Mouse (Mus musculus) lung, postnatal 36 days (tissue): ENCODE measurements around the gene Foxo6.

ENCODE experiments used
- DNase-seq: peaks from one replicate; pipeline ENCODE4 v3.0.0; 2022; ENCODE audit warnings: mixed read lengths

Gene Foxo6

DNA sequence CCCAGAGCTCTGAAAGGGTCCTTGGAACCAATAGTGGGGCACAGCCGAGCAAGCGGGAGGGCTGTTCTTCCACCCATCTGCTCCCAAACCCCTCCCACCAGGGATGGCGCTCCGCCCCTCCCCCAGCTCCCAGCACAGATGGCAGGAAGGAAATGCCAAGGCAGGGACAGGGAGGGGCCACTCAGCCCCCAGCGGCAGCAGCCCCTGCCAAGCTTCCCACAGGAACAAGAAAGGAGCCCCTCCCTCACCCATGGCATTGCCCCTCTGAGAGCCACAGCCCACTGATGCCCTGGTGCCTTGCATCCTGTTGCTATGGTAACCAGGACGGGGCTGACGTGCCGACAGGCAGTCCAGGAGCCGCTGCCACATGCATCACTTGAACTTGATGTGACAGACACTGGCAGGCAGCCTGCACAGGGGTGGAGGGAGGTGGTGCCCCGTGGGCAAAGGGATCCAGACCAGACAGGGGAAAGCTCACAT, 44.3 kb downstream of the Foxo6 start:
- DNase-seq, result peak; percentile 73

DNA sequence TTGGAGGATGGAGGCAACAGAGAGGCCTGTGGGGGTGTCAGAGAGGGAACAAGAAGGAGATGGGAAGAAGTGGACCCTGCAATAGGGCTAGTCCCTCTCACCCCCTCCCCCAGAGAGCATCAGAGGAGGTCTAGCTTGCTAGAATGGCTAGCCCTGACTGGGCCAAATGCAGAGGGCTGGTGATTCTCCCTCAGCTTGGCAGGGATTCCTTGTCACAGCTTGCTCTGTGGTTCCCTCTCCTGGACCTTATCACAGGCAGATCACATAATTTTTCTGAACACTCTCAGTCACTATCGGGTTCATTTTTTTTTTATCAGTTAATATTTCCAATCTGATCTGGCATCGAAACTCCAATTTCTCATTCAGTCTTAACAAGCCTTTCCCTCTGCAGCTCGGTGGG, 46.0 kb downstream of the Foxo6 start:
- DNase-seq, result no peak

DNA sequence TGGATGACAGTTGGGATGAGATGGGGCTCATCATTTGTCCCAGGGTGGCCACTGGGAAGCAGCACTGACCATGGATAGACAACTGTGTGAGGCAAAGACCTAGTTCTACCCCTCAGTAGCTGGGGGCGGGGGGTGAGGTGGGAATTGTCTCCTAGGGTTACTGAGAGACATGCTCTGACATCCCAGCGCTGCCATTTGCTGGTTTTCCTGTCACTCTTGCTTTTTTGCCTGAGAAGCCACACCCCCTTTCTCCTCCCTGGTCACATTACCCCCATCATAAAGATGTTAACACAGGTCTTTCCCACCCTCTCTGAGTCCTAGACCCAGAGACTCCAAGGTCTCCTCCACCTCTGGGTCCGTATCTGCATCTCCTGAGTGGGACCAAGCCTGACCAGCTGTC, 47.7 kb downstream of the Foxo6 start:
- no peak for DNase-seq

DNA sequence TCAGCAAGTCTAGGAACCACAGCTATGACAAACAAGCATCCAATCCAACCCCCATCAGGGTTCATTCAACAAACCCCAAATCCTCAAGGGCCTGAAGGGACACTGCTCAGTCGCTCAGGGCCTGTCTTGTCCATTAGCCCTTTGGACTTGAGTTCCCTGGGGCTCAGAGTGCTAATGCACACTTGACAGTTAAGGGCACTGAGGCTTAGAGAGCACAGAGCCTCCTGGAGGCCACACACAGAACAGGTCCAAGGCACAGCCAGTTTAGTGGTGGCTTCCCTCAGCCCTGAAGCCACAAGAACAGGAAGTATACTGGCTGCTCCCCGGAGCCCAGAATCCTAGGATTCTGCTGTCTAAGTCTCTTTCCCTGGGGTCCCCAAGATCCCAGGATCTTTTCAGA, 53.9 kb downstream of the Foxo6 start:
- no peak for DNase-seq

DNA sequence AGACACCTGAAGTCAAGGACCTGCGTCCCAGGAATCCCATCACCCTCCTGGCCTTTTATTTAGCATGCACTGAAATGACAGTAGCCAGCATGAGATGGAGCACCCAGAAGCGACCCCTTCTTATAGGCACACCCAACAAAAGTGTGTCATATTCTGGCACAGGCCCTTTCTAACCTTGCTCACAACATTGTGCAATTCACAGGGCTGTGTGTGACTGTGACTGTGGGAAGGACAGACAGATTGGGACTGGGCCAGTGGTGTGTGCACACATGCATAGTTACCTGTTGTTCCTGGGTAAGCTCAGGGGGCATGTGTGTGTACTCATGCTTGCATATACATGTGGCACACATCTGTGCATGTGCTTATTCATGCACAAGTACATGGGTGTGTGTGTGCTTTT, 54.6 kb downstream of the Foxo6 start:
- no peak for DNase-seq

DNA sequence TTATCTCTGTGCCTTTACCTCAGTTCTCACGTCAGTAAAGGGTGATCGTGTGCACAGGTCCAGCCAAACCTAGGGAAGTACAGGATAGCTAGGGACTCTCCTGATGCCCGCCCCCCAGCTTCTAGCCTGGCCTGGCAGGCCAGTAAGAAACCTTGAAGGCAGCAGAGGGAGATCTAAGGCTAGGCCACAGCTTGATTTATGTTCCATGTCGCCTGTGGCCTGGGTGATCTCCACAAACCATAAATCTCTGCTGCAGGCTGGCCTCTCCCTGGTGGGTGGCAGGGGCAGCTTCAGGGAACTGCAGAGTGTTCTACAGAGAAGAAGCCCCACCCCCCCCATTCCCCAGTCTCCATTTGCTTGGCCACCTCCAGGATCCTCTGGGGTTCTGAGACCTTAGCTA, 55.2 kb downstream of the Foxo6 start:
- DNase-seq, result no peak

DNA sequence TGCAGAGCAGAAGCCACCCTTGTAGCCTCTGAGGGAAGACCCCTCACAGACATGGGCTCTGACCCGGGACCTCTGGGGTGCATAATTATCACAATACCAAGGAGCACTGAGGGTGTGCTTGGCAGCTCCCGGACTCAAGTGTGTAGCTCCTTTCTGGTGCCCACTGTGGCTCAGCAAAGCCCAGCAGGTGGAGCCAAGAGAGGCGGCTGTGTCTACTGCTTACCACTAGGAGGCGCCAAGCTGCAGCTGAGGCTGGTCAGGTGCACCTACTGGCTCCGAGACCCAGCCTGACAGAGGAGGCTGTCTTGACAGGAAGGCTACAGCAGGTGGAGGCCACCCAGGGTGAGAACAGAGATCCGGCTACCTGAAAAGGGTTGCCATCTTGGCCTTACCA, 56.9 kb downstream of the Foxo6 start:
- DNase-seq, result peak; percentile 84

DNA sequence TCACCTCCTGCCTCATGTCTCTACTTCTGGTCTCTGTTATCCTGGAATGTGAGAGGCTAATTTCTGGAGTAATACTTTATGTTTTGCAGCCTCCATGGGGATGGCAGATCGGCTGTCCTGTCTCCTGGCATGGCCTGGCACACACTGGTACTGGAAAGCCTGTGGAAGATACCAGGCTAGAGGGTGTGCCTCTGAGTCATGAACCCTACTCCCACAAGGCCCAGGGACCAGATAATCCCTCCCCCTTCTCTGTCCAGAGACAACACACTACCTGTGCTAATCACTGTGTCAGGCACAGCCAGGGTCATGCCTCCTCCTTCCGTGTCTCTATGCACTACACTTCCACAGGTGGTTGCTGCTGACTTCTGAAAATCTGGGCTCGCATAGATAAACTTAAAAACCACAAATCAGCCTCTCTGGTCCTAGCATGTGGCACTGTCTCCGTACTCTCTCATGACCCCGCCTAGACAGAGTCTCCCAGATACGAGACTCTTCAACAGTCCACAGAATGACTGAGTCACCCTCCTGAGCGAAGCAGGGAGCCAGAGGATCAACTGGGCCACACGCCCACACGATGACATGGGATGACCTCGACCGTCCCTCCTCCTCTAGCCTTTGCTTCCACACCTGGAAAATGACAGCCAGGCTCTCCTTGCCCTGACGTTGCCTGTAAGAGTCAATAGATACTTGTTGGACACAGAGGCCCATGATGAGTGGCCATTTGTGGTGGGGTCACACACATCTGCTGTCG, 57.5 kb downstream of the Foxo6 start:
- DNase-seq, result no peak

DNA sequence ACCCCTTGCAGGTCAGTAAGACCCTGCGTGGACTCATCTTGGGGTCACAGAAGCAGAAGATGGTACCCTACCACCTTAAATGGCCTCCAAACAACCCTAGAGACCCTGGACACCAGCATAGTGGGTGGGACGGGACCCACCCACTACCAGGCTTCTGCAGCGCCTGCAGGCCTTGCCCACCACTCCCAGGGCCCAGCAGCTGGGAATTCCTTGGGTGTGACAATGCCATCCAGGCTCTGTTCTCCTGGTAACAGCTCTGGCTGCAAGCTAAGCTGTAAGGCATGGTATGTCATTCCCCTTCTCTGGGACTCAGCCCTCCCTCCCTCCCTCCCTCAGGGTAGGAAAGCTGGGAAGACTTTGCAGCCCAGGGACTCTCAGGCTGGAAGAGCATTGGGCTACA, 58.5 kb downstream of the Foxo6 start:
- DNase-seq, result no peak

DNA sequence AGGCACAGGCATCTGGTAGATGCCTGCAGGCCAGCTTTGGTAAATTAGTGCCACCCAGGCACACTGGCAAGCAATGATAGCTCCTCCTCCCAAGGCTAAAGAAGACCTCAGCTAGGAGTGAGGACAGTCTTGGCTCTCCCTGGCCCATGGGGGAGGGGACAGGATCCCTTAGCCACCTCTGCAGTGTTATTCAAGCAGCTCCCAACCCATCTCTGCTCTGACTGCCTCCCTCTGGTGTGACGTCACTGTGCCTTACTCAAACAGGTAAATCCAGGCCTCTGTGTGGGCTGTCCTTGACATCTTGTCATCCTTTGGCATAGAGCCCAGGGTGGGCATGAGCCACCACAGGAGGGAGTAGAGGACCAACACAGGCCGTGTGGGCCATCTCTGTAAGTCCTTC, 59.9 kb downstream of the Foxo6 start:
- no peak for DNase-seq

DNA sequence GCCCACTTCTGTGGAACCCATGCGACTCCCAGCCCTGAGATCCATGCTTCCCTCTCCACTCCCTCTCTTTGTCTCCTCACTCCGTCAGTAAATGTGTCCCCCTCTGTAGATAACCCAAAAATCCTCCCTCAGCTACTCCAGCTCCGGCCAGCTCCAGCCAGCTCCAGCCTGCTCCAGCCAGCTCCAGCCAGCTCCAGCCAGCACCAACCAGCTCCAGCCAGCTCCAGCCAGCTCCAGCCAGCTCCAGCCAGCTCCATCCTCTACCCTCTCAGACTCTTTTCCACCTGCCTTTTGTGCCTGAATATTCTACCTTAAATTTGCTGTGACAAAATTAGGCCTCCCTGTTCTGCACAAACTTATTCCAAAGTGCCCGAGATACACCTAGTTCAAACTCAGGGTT, 60.5 kb downstream of the Foxo6 start:
- DNase-seq, result no peak

DNA sequence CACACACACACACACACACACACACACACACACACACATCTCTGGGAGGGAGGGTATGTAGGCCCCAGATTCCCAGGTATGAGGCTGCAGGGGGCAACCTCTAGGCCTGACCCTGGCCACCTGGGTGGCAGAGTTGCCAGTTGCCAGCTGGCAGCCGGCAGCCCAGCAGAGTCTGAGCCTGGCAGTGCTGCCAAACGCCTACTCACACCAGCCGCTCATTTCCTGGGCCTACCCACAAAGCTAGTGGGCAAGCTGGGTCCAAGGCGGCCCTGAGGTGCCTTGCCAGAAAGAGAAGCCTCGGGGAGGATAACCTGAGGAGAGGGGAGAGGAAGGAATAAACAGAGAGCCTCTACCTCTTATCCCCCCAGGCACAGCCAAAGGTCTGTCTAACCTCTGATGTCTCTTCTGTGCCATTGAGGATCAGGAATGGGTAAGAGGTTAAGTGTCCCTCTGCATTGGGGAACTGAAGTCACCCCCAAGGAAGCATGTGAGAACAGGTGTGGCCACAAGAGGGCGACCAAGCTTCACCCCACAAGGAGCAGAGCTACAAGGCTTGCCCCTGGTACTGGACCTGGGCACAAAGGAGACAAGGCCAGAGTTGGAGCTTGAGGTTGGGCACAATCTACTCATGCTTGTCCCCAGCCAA, 61.9 kb downstream of the Foxo6 start:
- peak; percentile 83 for DNase-seq

DNA sequence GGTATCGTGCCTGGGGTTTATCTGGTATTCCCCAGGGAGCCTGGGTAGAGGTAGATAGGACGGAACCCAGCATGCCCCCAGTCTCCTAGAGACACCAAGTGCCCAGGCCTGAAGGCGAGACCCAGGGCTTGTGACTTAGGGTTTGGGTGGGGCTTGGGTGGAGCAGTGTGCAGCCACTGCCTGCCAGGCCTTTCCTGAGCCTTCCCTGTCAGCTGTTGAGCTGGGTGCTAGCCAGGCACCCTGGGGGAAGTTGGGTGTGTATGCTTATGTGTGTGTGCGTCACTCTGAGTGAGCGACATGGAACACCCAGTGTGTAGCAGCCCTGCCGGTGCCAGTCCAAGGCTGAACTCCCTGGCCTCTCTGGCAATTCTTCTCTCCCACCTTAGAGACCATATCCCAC, 63.3 kb downstream of the Foxo6 start:
- DNase-seq, result peak; percentile 75

DNA sequence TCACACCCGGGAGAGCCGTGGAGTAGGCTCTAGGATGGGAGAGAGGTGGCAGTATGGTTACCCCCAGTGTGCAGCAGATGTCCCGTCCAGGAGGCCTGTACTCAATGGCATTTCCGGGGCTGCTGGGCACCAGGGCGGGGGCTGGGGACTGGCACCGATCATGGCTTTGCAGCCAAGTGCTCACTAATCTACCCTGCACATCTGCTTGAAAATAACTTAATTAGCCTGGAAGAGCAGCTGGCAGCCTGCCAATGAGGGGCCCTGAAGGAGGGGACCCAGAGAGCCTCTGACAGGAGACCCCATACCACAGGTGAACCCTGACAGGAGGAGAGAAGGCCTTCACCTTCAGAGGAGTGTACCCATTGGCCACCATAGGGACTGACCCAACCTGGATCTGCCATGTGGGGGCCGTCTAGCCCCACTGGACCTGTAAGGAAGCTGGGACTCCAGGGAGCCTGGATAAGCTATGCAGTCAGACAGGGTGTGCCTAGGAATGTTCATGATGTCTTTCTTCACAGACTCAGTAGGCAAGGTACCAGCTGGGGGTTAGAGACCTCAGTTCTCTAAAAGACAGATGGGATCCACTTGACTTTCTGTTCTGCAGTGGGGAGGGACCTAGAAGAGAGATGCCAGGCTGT, 63.9 kb downstream of the Foxo6 start:
- no peak for DNase-seq

DNA sequence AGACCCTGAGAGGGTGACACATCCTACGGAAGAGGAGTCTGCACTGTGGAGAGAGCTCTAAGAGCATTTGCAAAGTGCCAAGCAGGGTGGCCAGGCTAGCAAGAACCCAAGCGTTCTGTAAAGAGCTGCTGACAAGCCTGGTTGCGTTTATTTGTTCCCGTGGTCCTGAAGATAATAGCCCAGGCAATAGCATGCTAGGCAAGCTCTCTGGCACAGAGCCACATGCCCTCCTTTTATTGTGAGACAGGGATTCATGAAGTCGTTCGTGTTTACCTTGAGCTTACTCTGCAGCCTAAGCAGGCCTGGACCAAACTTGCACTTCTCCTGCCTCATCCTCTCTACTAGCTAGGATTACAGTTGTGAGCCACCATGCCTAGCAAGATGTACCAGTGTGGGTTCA, 65.4 kb downstream of the Foxo6 start:
- DNase-seq, result no peak

DNA sequence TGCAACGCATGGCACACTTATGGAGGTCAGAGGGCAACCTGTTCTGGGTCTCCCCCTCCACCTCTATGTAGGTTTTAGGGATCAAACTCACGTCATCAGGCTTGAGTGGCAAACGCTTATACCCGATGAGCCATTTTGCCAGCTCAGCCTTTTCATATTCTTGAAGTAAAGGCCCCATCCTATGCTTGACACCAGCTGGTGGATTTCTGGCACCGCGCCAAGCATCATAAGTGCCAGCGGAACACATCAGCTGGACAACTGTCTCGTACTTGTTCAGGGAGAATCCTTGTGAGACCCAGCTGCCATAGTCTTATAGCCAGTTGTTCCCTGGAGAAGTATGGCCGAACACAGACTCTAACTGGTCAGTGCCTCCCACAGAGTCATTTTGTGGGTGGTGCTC, 68.3 kb downstream of the Foxo6 start:
- DNase-seq, result no peak
